Comparison of ENCODE assay signal across 9 mouse cellular contexts in the genomic region with DNA sequence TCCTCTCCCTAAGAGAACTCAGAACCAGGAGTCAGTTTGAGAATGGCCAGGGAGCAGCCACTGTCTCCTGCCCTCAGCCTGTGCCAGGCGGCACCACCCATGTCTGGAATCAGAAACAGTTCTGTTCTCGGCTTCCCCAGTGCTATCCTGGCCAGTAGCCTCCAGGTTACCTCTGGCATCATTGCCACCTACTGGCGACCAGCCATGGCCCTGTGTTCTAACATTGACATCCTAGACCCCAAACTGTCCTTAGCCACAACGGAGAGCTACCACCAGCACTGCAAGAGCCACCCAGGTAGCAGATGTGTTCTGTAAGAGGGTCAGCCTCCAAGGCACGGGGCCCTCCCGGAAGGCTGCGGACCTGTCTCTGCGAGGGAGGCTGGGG. TPM values are rescaled to one million over a fixed set of nuclear protein-coding genes. Genes with fewer than 3 reads are reported as not detected.
DNase-seq lines count a peak whose midpoint lies in the region; ATAC-seq and TF ChIP-seq lines count a peak whose summit lies in the region.
"Had no signal": no experiment of that assay in that cellular context is flagged by ENCODE, and none has a peak within 500 bp of the region (broad histone marks: within the 10 kb centered on the region; RNA-seq: fewer than 3 reads in every experiment).

No protein-coding gene starts in this region.

- TF ChIP-seq EP300 in ES-Bruce4 (IDR thresholded peaks at IDR 0.05; ENCODE audit: insufficient read depth, low read depth, low read length): no peak

- H3K4me2 ChIP-seq in limb, embryonic 11.5 days (ENCODE audit: low read depth, severe bottlenecking): no peak overlapping the region

- H3K36me3 ChIP-seq in ES-Bruce4 (ENCODE audit: control insufficient read depth, insufficient read depth, low read length, poor library complexity, severe bottlenecking): no peaks in the 10 kb centered on the region
- H3K36me3 ChIP-seq in limb, embryonic 11.5 days (ENCODE audit: control insufficient read depth, insufficient read depth, low read length): peaks cover 5% of the 10 kb centered on the region; the same call in 1 of the 2 replicates

- 49% methylated on average over 8 of the region's 8 CpGs for WGBS in limb, embryonic 11.5 days

- H3K4me3 ChIP-seq in ES-Bruce4 (ENCODE audit: low read depth, low read length): no peak overlapping the region
- H3K4me3 ChIP-seq in limb, embryonic 11.5 days (ENCODE audit: low read depth, low read length): no peak overlapping the region

- no peaks in the 10 kb centered on the region for H3K9me3 ChIP-seq in ES-Bruce4 (replicated peaks; ENCODE audit: control insufficient read depth, insufficient read depth, low read length, poor library complexity, severe bottlenecking)
- no peaks in the 10 kb centered on the region for H3K9me3 ChIP-seq in limb, embryonic 11.5 days (ENCODE audit: control insufficient read depth, low read length)

- H3K9ac ChIP-seq in ES-Bruce4 (ENCODE audit: low read depth, poor library complexity, severe bottlenecking): no peak overlapping the region
- H3K9ac ChIP-seq in limb, embryonic 11.5 days (ENCODE audit: low read length): 0 out of 2 replicates have a peak overlapping the region, but pooled peaks have one; percentile 7

- H3K27me3 ChIP-seq in ES-Bruce4 (ENCODE audit: control insufficient read depth, insufficient read depth, low read length, poor library complexity, severe bottlenecking): no peaks in the 10 kb centered on the region
- H3K27me3 ChIP-seq in limb, embryonic 11.5 days (ENCODE audit: control insufficient read depth, insufficient read depth, low read length): no peaks in the 10 kb centered on the region; the same call in 1 of the 2 replicates

- TF ChIP-seq POLR2A in ES-Bruce4 (IDR thresholded peaks at IDR 0.05; ENCODE audit: insufficient read depth, low read length): no peak

- H3K27ac ChIP-seq in ES-Bruce4 (ENCODE audit: insufficient read depth, low read length): 0 out of 2 replicates have a peak overlapping the region, but pooled peaks have one; percentile 1
- H3K27ac ChIP-seq in limb, embryonic 11.5 days (replicated peaks; ENCODE audit: low read depth, low read length): peak overlapping the region; percentile 57; the same call in 1 of the 2 replicates

- no peak for TF ChIP-seq CTCF in ES-Bruce4 (IDR thresholded peaks at IDR 0.05; ENCODE audit: low read depth, low read length)

- peaks cover 19% of the 10 kb centered on the region for H3K4me1 ChIP-seq in ES-Bruce4 (ENCODE audit: control insufficient read depth, insufficient read depth, low read length)
- peaks cover 55% of the 10 kb centered on the region for H3K4me1 ChIP-seq in limb, embryonic 11.5 days (ENCODE audit: control insufficient read depth, insufficient read depth, low read length)

- peak; percentile 27 for DNase-seq in cerebellum, adult 9-11 months
- DNase-seq in cerebellum, adult 11 months: no peak
- peak; percentile 30 for DNase-seq in kidney, postnatal 10 days
- no peak for DNase-seq in kidney, adult 9 months
- no peak for DNase-seq in limb, embryonic 11.5 days (ENCODE audit: low spot score)
- DNase-seq in right cerebral cortex, postnatal 14 days: no peak
- no peak for DNase-seq in spleen, postnatal 14 days (ENCODE audit: low spot score in 2 of 2)
- DNase-seq: kidney, adult 18-20 months had no signal

- no peak for ATAC-seq in limb, embryonic 11.5 days (ENCODE audit: insufficient number of reproducible peaks, low FRiP score, low TSS enrichment, low read depth)

RNA-seq across cellular contexts. Expression of a gene that starts 23.2 kb away (rescaled TPM):
- 29.3 and 29.6 TPM in 2 replicates for polyA plus RNA-seq in ES-Bruce4 (2011; ENCODE audit: insufficient read depth, insufficient read length, low read depth, missing spikeins)
- polyA plus RNA-seq in limb, embryonic 11.5 days (2014; fragmentation: Nextera tagmentation; extraction: Ambion mirVana): 22.5 and 23.8 TPM in 2 replicates

RNA-seq across cellular contexts. Expression of a gene that starts 49.0 kb away (rescaled TPM):
- polyA plus RNA-seq in ES-Bruce4 (2011; ENCODE audit: insufficient read depth, insufficient read length, low read depth, missing spikeins): 172 and 176 TPM in 2 replicates
- 6.8 and 10.2 TPM in 2 replicates for polyA plus RNA-seq in limb, embryonic 11.5 days (2014; fragmentation: Nextera tagmentation; extraction: Ambion mirVana)

Comparison
In these comparisons a context has a peak if more than half of its experiments do, and no peak if none do; other contexts are left out.
1. DNase-seq: peak in cerebellum, adult 9-11 months (single experiment) and kidney, postnatal 10 days (single experiment); none in cerebellum, adult 11 months (single experiment), kidney, adult 9 months (single experiment), limb, embryonic 11.5 days (single experiment), right cerebral cortex, postnatal 14 days (single experiment) and spleen, postnatal 14 days (0 of 2).
2. RNA of a gene that starts 49.0 kb away (polyA plus RNA-seq): 172 to 176 TPM in ES-Bruce4; 6.8 to 10.2 TPM in limb, embryonic 11.5 days; every median in the first group is over 10 times any median in the second.